Mouse (Mus musculus) MEL (cell line): Measurements from ENCODE around the gene Rufy3. TPM values are rescaled to one million over a fixed set of nuclear protein-coding genes. Genes with fewer than 3 reads are reported as not detected.

Experiments
- DNase-seq: peaks from one replicate; pipeline ENCODE4 v3.0.0; 2011; ENCODE audit warnings: low read depth, low spot score
- H3K27ac ChIP-seq: 2 replicates; pipeline ENCODE4 v1.5.1; 2012; ENCODE audit warnings: low read depth, mild to moderate bottlenecking, control low read depth, low read length, moderate library complexity; ENCODE audit not compliant: control insufficient read depth
- H3K27me3 ChIP-seq, 2 experiments: fragments of 150-350 bp in 1 of 2; sonication (generic) in 1 of 2; 2 replicates each; pipeline ENCODE4 v1.6.1; 2012; ENCODE audit warnings: low read length in 2 of 2, mild to moderate bottlenecking in 2 of 2, improper control_type of control experiment in 1 of 2, moderate library complexity in 1 of 2; ENCODE audit not compliant: insufficient read depth in 2 of 2, control insufficient read depth in 1 of 2
- H3K36me3 ChIP-seq, 2 experiments: 2 replicates each; pipeline ENCODE4 v1.6.1; 2012 to 2014; ENCODE audit warnings: low read length in 2 of 2, improper control_type of control experiment in 1 of 2, inconsistent platforms in 1 of 2, mild to moderate bottlenecking in 1 of 2; ENCODE audit not compliant: insufficient read depth in 2 of 2, control insufficient read depth in 1 of 2
- H3K4me1 ChIP-seq, 2 experiments: fragments of 150-350 bp in 1 of 2; sonication (generic) in 1 of 2; 2 replicates each; pipeline ENCODE4 v1.6.1; 2012; ENCODE audit warnings: low read length in 2 of 2, improper control_type of control experiment in 1 of 2, mild to moderate bottlenecking in 1 of 2; ENCODE audit not compliant: insufficient read depth in 2 of 2, control insufficient read depth in 1 of 2
- H3K4me3 ChIP-seq, 2 experiments: fragments of 150-350 bp in 1 of 2; sonication (generic) in 1 of 2; 2 replicates each; pipeline ENCODE4 v1.5.1; 2012; ENCODE audit warnings: low read depth in 2 of 2, low read length in 2 of 2, mild to moderate bottlenecking in 2 of 2, moderate library complexity in 2 of 2, control low read depth in 1 of 2, improper control_type of control experiment in 1 of 2; ENCODE audit not compliant: control insufficient read depth in 1 of 2, insufficient read depth in 1 of 2
- H3K79me2 ChIP-seq: 2 replicates; pipeline ENCODE4 v1.6.1; 2012; ENCODE audit warnings: mild to moderate bottlenecking, low read length, moderate library complexity; ENCODE audit not compliant: control insufficient read depth, poor library complexity, insufficient read depth
- H3K9ac ChIP-seq: 2 replicates; pipeline ENCODE4 v1.6.1; 2012; ENCODE audit warnings: low read depth, mild to moderate bottlenecking, control low read depth, low read length, moderate library complexity; ENCODE audit not compliant: control insufficient read depth, poor library complexity, severe bottlenecking
- H3K9me3 ChIP-seq: fragments of 150-350 bp; sonication (generic); replicated peaks from 2 replicates; pipeline ENCODE4 v1.6.1; 2012; ENCODE audit warnings: mild to moderate bottlenecking, low read length, improper control_type of control experiment, moderate library complexity; ENCODE audit not compliant: insufficient read depth
- BHLHE40 ChIP-seq: IDR thresholded peaks from 2 replicates; pipeline ENCODE4 v1.6.1; 2012; ENCODE audit warnings: low read depth, mild to moderate bottlenecking, inconsistent platforms, low read length, improper control_type of control experiment, borderline replicate concordance
- CHD2 ChIP-seq: IDR thresholded peaks from 2 replicates; pipeline ENCODE4 v1.6.1; 2011; ENCODE audit warnings: low read length, improper control_type of control experiment
- CTCF ChIP-seq, 3 experiments: IDR thresholded peaks in 2 of 3; conservative IDR thresholded peaks in 1 of 3; 2 replicates each; pipeline ENCODE4 v1.5.1; 2011 to 2012; ENCODE audit warnings: low read length in 3 of 3, low read depth in 2 of 3, mild to moderate bottlenecking in 2 of 3, improper control_type of control experiment in 1 of 3, inconsistent platforms in 1 of 3, mixed read lengths in 1 of 3, moderate library complexity in 1 of 3; ENCODE audit not compliant: control insufficient read depth in 1 of 3, insufficient read depth in 1 of 3, poor library complexity in 1 of 3, severe bottlenecking in 1 of 3
- ETS1 ChIP-seq: IDR thresholded peaks from 2 replicates; pipeline ENCODE4 v1.6.1; 2012; ENCODE audit warnings: low read depth, mild to moderate bottlenecking, inconsistent platforms, low read length, improper control_type of control experiment, moderate library complexity
- GATA1 ChIP-seq: IDR thresholded peaks from 2 replicates; pipeline ENCODE4 v1.6.1; 2011; ENCODE audit warnings: low read depth, low read length, improper control_type of control experiment
- JUND ChIP-seq: IDR thresholded peaks from 2 replicates; pipeline ENCODE4 v1.6.1; 2011; ENCODE audit warnings: low read depth, mild to moderate bottlenecking, improper control_type of control experiment, low read length
- MAFK ChIP-seq: IDR thresholded peaks from 2 replicates; pipeline ENCODE4 v1.6.1; 2011; ENCODE audit warnings: low read depth, mild to moderate bottlenecking, low read length, improper control_type of control experiment, borderline replicate concordance
- NELFE ChIP-seq: IDR thresholded peaks from 2 replicates; pipeline ENCODE4 v1.6.1; 2011; ENCODE audit warnings: low read depth, low read length, improper control_type of control experiment
- POLR2AphosphoS5 ChIP-seq: IDR thresholded peaks from 2 replicates; pipeline ENCODE4 v1.6.1; 2012; ENCODE audit warnings: low read depth, borderline replicate concordance, mild to moderate bottlenecking, inconsistent platforms, low read length, moderate library complexity, mixed read lengths
- RAD21 ChIP-seq: IDR thresholded peaks from 2 replicates; pipeline ENCODE4 v1.6.1; 2011; ENCODE audit warnings: mild to moderate bottlenecking, low read depth, low read length, improper control_type of control experiment
- RCOR1 ChIP-seq: IDR thresholded peaks from 2 replicates; pipeline ENCODE4 v1.6.1; 2012; ENCODE audit warnings: low read depth, mild to moderate bottlenecking, inconsistent platforms, low read length, improper control_type of control experiment
- SMC3 ChIP-seq: IDR thresholded peaks from 2 replicates; pipeline ENCODE4 v1.6.1; 2011; ENCODE audit warnings: low read depth, low read length, improper control_type of control experiment
- ZC3H11A ChIP-seq: IDR thresholded peaks from 2 replicates; pipeline ENCODE4 v1.6.1; 2012; ENCODE audit warnings: low read depth, mild to moderate bottlenecking, inconsistent platforms, low read length, improper control_type of control experiment
- ZMIZ1 ChIP-seq: IDR thresholded peaks from 2 replicates; pipeline ENCODE4 v1.6.1; 2012; ENCODE audit warnings: low read depth, mild to moderate bottlenecking, inconsistent platforms, low read length, improper control_type of control experiment, moderate library complexity
- polyA plus RNA-seq, 2 experiments: library from polyadenylated mRNA; stranded (reverse) in 1 of 2; unstranded in 1 of 2; fragments of >175 nt in 1 of 2; fragments of >200 nt in 1 of 2; gene quantifications; 2 replicates each; pipeline versions ENCODE4 v1.2.1 to v1.2.4; 2012; ENCODE audit warnings: low replicate concordance in 2 of 2, low read depth in 1 of 2; ENCODE audit not compliant: insufficient read length in 2 of 2, insufficient read depth in 1 of 2, missing spikeins in 1 of 2
- total RNA-seq: library from RNA; depleted of rRNA; stranded (reverse); fragments of 300-350 nt; gene quantifications from 2 replicates; pipeline ENCODE4 v1.2.3, GENCODE M21; 2012

The Rufy3 gene
- total and polyA plus RNA-seq, 3 experiments, result 3.2 to 5.7 TPM; not detected in 1

DNA sequence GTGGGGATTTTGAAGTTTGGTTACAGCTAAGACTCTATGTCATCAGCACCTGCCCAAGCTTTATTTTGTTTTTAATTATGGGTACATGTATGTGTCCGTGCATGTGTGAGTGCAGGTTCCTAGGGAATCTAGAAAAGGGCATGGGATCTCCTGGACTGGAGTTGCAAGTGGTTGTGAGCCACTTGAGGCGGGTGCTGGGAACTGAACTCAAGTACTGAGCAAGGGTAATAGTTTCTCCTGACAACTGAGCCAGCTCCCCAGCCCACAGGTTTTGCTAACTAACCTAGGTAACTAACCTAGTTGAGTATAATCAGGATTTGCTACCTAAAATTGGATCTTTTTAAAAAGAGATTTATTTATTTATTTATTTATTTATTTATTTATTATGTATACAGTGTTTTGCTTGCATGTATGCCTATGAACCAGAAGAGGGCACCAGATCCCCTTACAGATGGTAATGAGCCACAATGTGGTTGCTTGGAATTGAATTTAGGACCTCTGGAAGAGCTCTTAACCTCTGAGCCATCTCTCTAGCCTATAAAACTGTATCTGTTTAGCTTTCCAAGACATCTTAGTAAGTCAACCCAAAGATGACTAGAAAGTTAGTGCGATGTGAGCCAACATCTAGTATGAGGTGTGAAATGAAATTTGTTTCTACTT is 124.6 kb downstream of the Rufy3 start:
- H3K9ac ChIP-seq, result peak overlapping the region; percentile 38
- H3K36me3 ChIP-seq, result peaks cover 0 to 11% of the 10 kb centered on the region in 2 experiments; a peak in 2 of 4 replicates
- peak; percentile 82 for DNase-seq
- H3K27ac ChIP-seq, result peak overlapping the region; percentile 45
- H3K4me1 ChIP-seq, result peaks cover 0 to 16% of the 10 kb centered on the region in 2 experiments; a peak in 2 of 4 replicates
- TF ChIP-seq NELFE, result no peak
- TF ChIP-seq CTCF (IDR thresholded peaks at IDR 0.05 in 2 of 3, conservative IDR thresholded peaks at IDR 0.05 in 1 of 3; ENCODE audit: control insufficient read depth in 1 of 3, insufficient read depth in 1 of 3, low read depth in 2 of 3, low read length in 3 of 3, poor library complexity in 1 of 3, severe bottlenecking in 1 of 3), result peak; percentile 34 to 56 (median 51)
- no peak for TF ChIP-seq RCOR1
- TF ChIP-seq BHLHE40, result no peak
- TF ChIP-seq RAD21, result peak; percentile 67
- no peak for TF ChIP-seq ZMIZ1
- no peak for TF ChIP-seq JUND
- peak; percentile 34 for TF ChIP-seq ZC3H11A
- TF ChIP-seq SMC3, result peak; percentile 53
- peak overlapping the region; percentile 48 to 62 for H3K4me3 ChIP-seq
- H3K9me3 ChIP-seq, result no peaks in the 10 kb centered on the region
- no peaks in the 10 kb centered on the region for H3K79me2 ChIP-seq
- no peaks in the 10 kb centered on the region for H3K27me3 ChIP-seq

DNA sequence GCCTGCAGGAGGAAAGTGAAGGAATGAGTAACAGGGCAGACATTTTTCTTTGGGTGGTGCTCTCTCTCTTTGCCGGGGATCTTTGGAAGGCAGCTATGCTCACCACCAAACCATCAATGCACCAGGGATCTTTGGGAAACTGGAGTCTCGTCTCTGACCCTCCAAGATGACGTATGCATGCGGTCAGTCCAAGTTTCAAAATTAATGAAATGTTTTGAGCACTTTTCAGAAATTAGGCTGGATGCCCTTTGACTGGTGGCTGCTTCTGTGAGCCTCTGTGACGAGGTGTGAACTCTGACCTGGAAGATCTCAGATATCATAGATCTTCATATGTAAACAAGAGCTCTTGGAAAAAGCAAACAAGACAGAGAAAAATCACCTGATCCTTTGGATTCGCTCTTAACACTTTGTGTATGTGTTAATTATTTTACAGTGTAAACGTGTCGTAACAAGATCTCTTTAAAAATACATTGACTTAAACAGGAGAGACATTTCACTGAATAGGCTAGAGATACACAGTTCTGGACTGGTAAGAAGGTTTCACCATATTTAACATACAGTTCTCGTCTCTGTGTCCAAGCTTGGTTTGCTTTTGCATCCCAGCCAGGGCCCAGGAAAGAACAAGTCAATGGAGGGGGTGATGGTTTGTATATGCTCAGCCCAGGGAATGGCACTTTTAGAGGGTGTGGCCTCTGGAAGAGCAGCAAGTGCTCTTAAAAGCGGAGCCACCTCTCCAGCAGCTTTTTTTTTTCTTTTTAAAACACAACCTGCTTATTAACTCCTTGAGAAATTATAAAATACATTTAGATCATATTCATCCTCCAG is 126.1 kb downstream of the Rufy3 start:
- Histone ChIP-seq H3K27ac (no peak overlapping the region), H3K9me3 (no peaks in the 10 kb centered on the region), H3K79me2 (no peaks in the 10 kb centered on the region), H3K9ac (no peak overlapping the region), H3K4me3 (no peak overlapping the region), H3K4me1 (peaks cover 0 to 11% of the 10 kb centered on the region in 2 experiments; a peak in 2 of 4 replicates), H3K36me3 (peaks cover 0 to 6% of the 10 kb centered on the region in 2 experiments; a peak in 2 of 4 replicates), H3K27me3 (no peaks in the 10 kb centered on the region)
- no peak for TF ChIP-seq ETS1
- no peak for TF ChIP-seq POLR2AphosphoS5
- TF ChIP-seq GATA1, result no peak
- TF ChIP-seq SMC3, result no peak
- no peak for TF ChIP-seq CHD2
- no peak for TF ChIP-seq MAFK
- TF ChIP-seq NELFE, result no peak
- no peak for DNase-seq
